Mouse (Mus musculus): ENCODE results near the gene Hdac10.

DNA sequence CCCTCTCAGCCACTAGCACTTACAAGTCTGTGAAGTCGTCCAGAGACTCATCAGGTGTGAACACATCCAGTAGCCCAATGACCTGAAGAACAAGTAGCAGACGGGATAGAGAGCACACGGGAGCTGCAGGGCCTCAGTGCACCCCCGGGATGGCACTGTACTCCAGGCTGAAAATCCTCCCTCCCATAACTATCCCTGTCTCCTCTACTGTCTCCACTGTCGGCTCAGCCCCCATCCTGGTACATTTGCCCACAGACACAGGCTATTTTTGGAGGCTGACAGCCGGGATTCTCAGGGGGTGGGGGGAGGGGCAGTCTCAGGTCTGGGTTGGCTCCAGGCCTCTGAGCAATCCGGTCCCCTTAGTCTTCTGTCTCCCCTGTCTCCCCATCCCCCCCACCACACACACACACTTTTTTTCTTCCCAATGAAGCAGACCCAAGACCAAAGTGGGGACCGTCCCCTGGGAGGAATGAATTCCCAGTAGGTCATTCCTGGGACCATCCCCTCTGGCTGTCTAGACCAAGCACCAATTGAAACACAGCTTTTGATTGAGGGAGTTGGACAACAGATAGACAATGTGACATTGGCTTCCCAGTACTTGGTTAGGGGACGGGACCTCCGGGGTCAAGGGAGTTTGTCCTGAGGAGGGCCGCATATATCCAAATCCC lies 9.0 kb upstream of the Hdac10 start:
- no peak for TF ChIP-seq GATA1 (IDR thresholded peaks at IDR 0.05; ENCODE audit: borderline replicate concordance, low read length)
- no peak for TF ChIP-seq FLI1 (IDR thresholded peaks at IDR 0.05; ENCODE audit: low read length)
